Mouse (Mus musculus) layer of hippocampus, postnatal 14 days (tissue): ENCODE results near the gene Reep3. TPM values are rescaled to one million over a fixed set of nuclear protein-coding genes. Genes with fewer than 3 reads are reported as not detected.

Source experiments
- DNase-seq, 2 experiments: peaks; one replicate each; pipeline ENCODE4 v3.0.0; 2021 to 2022; ENCODE audit warnings: low spot score in 2 of 2, mixed read lengths in 1 of 2
- total RNA-seq, 2 experiments: library from RNA; stranded (reverse); gene quantifications; 2 replicates each; pipeline ENCODE4 v1.2.3; 2021

Reep3 gene
- total RNA-seq, 2 experiments from 2014 or later: 32.0 to 32.2 TPM

DNA sequence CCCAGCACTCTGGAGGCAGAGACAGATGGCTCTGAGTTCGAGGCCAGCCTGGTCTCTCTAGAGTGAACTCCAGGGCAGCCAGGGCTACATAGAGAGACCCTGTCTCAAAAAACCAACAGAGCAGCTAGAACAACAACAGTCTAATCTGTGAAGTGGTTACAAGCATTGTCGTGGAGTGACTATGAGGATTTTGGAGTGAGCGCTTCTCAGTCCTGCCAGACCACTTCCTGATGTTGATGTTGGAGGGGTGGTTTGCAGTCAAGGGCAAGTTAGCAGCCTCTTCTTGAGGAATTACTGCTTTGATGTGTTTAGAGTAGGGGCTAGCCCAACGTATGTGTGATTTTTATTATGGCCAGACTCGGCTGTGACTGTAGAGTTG lies 15.0 kb upstream of the Reep3 start:
- DNase-seq: no peak

DNA sequence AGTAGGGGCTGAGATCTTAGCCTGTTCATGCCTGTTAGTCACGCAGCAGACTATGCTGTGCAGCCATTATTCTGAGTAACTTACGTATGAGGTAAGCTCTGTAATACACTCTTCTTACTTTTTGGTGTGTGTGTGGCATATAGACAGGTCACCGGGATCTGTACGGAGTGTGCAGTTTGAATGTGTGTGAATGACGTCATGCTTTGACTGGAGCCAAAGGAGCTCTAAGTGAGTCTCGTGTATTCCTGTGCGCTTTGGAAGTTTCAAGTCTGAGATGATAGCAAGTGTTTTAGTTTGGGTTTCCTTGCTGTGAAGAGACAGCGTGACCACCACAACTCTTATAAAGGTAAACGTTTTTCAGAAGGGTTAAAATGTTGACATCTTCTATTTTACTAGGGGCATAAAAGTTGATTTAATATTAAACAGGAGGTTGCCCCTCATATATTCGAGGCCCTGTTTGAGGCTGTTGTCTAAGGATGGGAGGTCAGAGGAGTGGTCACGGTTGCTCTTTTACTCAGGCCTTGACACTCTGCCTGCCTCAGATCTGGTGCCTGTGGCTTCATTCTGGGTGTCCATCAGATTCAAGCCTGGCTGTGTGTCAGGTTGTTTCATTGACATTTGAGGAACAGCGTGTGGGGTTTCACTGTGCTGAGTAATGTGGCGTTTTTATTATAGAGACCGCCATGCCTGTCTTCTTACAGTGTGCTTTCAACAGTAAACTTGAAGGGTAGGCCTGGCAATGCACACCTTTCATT lies 14.5 kb upstream of the Reep3 start:
- no peak for DNase-seq

DNA sequence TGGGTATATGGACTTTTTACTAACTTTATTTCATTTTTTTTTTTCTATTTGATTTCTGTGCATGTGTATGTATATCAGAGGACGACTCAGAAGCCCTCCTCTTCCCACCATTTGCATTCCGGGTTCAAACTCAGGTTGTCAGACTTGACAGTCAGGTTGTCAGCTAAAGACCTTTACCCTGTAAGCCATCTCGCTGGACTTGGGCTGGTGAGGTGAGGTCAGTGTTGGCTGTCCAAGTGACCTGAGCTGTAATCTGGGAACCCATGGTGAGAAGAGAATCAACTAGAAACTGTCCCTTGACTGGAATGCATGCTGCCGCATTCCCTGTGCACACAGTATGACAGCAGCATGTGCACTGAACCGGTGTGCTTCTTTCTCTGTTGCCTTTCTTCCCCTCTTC lies 12.9 kb upstream of the Reep3 start:
- no peak for DNase-seq

DNA sequence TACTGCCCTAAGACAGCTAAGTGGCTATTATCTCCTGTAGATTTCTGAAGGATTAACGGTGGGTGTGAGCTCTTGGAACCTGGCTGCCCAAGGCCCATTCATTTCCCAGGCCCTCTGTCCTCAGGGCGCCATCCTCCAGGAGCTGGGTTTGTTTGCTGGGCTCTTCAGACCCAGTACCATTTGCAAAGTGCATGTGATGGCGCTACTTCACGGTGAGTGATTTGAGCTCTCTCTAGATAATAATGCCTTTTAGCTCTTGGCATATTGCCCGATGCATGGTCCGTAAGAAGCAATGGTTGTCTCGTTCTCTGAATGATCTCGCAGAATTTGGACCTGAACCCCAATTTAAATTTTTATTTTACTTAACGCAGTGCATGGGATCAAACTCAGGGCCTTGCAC lies 11.4 kb upstream of the Reep3 start:
- DNase-seq: no peak

DNA sequence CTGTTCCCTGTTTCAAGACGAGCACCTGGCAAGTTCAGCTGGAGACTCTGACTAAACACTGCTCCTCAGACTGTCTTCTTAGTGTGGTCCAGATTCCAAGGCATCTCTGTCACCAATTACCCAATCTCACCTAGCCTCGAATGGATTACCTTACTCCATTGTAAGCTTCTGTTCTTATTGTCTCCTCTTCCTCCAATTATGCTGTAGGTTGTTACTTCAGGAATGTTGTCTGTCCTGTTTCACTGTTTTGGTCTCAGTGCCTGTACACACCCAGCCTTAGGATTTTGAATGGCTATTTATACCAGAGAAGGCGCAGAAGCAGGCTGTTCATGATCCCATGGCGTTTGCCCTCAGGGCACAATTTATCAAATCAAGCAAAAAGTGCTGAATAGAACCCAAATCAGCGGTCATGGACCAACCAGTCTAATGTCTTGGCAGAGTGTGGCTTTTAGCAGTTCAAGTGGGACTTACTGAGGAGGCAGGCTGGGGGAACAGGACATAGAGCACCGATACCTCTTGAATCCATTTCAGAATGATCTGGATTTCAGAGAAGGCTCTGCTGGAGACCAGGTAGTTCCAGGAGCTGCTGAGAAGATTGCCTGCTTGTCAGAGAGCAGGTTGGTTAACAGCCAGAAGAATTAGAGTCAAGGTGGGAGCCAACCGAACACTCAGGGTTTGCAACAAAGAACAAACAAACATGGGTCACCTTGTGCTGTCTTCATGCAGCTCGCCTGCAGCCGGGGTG lies 10.4 kb upstream of the Reep3 start:
- no peak for DNase-seq

DNA sequence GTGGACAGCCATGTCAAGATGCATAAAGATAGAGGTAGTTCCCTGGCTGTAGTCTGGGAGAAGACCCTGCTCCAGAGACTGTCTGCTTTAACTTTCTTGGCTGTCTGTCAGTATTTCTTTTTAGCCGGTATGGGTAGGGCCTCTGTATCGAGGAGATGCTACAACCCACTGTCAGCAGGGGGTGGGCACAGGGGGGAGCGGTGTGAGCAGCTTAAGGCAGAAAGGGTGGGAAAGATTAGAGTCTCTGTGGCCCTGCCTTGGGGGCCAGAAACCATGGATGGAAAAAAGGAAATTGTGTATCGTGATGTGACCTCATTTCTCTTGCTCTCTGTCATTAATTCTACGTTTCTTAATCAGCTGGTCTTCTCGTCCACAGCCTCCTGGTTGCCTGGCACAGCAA lies 9.7 kb upstream of the Reep3 start:
- no peak for DNase-seq

DNA sequence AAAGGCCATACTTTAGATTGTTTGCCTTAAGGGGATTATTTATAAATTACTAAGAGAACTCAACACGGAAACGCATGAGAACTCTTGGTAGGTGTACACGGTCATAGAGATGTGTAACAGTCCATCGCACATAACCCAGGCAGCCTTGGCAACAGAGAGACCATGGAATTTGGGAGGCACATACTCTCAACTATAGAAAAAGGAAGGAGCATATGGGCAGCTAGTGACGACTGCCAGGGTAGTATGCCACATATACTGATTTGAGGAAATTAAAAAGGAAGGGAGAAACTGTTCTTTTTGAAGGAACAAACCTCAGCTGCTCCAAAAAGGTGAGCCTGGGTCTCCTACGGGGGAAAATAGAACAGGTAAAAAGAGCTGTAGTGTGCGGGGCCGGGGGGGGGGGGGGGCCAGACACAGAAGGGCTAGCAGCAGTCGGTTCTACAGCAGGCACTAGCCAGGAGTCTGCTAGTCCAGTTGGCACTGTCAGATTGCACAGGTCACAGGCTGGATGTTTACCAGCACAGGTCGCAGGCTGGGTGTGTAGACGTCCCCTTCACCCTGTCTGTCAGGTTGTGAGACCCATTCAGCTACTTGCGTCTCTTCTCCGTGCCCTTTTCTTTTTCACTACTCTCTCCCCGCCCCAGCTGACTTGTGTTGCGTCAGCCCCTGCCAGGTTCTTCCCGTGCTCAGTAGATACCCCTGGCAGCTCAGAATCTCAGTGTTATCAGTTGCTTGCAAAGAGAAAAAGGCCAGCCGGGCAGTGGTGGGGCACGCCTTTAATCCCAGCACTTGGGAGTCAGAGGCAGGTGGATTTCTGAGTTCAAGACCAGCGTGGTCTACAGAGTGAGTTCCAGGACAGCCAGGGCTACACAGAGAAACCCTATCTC lies 8.8 kb upstream of the Reep3 start:
- DNase-seq: no peak

DNA sequence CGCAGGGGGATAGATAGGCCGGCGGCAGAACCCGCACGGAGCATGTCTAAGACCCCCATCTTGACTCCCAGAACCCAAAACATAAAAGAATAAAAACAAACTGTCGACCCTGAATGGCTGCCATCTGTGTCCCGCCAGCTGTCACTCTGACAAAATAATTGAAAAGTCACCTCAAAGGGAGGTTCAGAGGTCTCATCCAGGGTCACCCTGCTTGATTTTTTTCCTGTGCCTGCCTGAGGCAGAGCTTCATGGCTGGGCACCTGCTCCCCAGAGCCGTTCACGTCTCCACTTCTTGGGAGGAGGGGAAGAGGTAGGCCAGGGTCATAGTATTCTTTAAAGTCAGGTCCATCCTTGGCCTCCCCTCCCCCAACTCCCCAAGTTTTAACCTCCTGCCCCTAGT lies 7.8 kb upstream of the Reep3 start:
- DNase-seq: no peak

DNA sequence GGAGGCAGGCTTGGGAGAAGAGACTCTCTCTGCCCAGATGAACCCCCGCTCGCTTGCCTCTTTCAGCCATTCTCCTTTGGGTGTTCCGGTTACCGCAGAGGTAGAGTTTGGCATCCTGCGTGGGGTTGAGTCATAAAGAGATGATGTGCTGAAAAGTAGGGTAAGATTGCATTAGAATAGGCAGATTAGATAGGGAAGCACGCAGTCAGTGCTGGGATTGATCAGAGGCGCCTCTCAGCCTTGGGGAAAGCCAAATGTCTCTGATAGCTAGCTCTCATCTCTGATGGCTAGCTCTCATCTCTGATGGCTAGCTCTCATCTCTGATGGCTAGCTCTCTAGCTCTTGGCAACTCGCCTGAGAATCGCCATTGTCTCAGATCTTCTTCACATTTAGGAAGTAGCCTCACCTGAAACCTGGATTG lies 4.1 kb upstream of the Reep3 start:
- DNase-seq: no peak

DNA sequence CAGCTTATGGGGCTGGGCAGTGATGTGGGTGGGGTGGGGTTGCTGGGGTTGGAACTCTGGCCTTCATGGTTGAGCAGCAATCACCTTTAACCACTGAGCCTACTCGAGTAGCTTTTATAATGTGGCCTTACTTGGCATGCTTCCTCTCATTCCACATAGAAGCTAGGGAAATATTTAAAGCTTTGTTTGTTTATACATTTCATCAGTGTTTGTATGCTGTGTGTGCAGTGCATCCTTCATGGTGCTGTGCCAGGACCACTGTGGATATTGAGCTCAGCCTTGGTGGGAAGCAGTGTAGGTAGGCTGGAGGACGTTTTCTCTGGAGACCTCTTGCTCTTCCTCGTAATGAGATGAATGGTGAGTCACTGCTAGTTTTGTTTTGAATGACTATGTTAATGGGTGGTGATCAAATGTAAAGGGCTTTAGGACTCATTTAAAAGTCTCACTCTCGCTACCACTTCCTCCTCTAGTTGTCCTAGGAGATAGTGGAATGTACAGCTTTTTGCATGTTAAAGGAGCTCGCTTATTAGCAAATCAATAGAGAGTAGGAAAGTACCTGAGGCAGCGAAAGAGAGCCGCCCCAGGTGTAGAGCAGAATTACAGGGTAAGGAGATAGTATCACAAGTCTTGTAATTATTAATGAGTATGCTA lies 3.4 kb upstream of the Reep3 start:
- no peak for DNase-seq

DNA sequence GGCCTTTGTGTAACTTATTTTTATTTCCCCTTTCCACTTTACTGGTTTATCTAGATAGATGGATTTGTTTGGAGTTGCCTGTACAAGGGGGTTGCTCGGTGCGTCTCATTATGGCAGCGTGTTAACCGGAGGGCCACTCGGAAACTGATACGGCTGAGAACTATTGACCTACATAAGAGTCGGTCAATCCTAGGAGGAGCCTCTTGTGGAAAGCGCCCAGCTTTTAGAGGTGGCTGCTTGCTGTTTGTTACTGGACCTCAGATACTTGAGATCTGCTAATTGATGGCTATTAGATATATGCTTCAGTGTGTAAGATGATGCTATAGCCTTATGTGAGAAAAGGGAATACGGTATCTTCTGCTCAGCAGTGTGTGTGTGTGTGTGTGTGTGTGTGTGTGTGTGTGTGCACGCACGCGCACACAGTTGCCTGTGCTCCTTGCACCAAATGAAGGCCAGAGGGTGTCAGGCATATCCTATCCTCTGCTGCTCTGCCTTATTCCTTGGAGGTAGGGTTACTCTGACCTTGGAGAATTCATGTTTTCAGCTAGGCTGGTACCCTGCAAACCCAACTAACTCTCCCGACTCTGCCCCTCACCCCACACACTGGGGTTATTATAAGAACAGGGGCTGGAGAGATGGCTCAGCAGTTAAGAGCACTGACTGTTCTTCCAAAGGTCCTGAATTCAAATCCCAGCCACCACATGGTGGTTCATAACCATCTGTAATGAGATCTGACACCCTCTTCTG lies 2.6 kb upstream of the Reep3 start:
- DNase-seq: no peak

DNA sequence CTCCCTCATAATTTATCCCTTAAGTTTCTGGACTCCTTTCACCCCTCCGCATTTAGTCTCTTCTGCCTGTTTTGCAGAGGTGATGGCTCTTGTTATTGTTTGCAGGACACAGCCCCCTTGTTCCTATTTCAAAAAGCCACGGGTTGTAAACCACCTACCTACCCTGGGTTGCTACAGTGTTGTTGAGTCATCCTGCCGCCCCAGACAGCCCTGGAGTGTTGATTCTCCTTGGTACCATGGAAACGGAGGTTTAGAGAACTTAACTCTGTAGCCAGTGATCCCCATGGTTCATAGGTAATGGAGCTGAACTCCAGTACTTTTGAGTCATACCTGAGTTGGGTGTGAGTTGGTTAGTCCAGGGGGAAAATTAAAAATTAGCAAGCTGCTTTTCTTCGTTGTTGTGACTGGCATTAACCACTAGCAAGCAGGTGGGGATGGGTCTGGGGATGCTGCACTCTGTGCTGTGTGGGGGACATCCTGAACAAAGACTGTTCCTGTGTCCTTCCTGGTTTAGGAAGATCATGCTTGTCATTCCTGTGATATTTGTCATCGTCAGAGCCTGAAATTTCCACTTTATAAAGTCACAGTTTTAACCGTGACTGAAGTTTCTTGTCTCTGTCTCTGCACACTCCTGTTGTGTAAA lies 1.8 kb upstream of the Reep3 start:
- no peak for DNase-seq

DNA sequence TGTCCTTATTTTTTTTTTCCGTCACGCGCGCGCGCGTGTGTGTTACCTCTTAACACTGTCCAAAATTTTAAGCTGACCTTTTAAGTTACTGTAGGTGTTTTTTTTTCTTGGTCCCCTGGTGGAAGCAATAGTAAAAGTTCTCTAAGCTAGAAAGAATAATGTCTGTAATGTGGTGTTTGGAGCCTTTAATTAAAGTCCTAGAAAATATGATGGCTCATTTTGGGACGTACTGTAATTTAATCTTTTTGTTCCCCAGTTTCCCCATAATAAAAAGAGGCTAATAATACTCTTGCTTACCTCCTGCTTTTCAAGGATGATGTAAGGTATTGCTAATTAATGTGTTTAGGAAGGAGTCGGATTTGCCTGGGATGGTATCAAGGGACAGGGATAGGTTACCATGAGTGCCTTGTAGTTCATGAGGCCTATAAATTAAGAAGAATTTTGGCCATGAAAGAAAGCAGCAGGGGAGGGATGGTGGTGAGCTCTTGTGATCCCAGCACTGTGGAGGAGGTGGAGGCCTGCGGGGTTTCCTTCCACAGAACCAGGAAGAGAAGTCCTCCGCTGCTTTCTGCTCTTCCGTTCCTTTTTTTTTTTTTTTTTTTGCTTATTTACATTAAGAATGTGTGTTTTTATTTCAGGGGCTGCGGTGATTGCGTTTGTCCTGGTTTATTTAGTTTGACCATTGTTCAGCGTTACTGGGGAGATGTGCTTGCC lies 849 bp upstream of the Reep3 start:
- DNase-seq: no peak

DNA sequence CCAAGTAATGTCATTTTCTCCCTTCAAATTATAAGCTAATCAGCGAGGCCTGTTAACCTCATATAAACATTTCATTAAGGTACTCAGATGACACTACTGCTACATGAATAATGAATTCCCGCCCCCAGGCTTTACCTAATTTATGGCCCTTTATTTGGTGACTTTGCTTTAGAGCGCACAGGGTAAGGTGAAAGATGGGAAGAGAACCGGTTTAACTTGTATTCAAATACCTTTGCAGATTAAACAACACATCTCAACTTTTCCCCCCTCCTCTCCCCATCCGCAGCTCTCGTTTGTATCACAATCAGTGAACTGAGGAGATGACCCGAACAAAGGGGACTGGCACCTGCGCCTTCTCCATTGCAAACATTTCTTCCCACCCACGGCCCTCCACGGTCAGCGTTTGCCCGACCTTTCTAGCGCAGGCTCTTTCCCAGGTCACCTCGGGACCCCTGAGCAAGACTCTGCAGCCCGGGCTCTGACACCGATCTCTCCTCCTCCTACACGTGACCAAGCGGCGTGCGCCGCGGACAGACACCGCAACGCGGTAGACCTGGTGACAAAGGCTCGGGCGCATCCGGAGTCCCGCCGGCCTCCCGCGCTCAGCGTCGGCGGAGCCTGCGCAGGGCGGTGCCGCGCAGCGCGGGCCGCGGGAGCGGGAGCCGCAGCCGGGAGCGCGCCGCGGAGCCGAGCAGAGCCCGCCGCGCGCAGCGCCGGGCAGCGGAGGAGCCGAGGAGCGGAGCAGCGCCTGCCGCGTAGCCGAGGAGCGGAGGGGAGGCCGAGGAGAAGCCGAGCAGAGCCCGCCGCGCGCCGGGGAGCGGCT lies 736 bp downstream of the Reep3 start, which contains the start of gene Jmjd1c:
TSS of gene Jmjd1c (plus strand) at position 328 of the 823 bp plus-strand sequence.
- DNase-seq: peak; percentile 81 to 83

DNA sequence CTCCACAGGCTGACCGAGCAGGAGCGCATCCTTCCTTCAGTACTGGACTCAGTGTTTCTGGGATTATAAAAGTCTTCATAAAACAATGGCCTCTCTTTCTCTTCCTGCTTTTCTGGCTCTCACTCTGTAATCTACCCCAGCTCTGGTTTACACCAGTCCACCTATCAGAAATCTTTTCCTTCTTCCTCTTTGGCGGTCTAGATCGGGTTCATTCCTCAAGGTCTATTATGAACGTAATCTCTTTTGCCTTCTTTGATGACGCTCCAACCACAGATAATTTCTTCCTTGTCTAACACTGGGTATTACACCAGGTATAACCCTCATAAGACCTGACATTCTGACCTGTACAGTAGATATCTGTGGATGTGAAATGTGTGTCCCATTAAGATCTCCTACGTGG lies 1.8 kb downstream of the Reep3 start:
- no peak for DNase-seq

DNA sequence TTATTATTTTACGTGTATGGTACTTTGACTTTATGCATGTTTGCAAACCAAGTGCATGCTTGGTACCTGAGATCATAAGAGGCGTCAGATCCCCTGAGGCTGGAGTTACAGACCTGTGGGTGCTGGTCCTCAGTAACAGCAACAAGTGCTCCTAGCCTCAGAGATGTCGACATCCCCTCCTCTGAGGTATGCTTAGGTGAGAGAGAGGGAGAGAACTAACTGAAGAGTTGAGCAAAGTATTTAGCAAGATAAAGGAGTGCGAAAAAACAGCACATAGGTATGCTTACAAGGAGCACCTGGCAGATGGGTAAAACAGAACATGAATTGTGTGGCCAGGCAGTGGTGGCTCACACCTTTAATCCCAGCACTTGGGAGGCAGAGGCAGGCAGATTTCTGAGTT lies 6.1 kb downstream of the Reep3 start:
- DNase-seq: no peak

DNA sequence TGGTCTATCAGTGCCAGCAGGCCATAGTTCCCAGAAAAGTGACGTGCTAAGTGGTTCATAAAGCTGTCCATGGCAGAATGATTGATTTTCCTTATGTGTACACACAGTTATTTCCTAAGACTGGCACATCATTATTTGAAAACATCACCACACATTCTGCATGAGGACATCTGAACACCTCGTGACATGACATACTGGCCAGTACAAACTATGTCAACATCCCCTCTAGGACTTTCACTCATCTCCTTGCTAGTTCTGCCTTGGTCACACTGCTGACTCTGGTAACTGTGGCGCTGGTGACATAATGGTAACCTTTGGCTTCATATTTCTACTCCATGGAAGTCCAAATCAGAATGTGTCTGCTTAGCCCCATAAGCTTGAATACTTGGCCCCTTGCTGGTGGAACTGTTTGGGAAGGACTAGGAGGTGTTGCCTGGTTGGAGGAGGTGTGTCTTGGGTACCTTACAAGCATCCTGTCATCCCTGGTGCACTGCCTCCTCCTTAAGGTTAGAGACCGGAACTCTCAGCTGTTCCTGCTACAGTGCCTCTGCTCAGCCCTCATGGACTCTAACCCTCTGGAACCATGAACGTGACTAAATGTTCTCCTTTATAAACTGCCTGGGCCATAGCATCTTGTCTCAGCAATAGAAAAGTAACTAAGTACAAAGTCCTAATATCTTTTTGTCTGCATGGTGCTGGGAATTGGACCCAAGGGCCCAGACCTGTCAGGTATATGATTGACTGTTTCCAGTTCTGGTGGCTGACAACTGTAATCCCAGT lies 9.1 kb downstream of the Reep3 start:
- no peak for DNase-seq

DNA sequence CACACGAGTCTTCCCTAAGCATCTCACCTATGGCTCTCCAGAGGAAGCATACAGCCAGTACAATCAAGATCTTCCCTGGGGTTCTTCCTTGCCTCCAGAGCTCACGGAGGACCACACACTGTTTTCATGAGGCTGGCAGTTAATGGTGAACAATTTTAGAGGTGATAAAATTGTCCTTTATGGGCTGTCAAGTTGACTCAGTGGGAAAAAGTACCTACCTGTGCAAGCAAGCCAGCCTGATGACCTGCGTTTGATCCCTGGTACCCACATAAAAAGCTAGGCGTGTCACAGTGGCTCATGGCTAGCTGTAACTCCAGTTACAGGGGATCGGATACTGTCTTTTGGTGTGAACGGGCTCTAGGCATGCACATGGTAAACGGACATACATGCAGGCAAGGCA lies 10.8 kb downstream of the Reep3 start:
- DNase-seq: no peak
